Mouse (Mus musculus): ENCODE measurements around the gene Wdsub1. TPM values are rescaled to one million over a fixed set of nuclear protein-coding genes. Genes with fewer than 3 reads are reported as not detected.

Wdsub1 gene
- polyA plus RNA-seq, 1 experiment = 87.3 TPM

DNA sequence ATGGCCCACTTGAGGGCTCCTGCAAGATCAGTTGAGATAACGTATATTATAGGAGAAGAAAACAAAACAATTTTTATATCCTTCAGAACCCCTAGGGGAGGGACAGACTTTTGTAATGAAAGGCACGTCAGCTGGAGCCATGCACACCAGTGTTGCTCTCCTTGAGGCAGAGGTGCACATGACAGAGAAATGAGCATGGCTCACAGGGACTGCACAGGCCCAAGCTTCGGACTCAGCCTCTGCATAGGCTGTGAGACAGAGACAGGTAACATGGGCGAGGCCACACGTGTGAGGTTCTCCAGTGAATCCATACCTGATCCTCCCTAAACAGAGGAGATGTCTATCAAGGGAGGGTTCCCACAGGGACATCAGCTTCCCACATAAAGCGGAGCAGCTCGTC, 52.7 kb downstream of the Wdsub1 start:
- 70% methylated on average over 7 of the region's 7 CpGs for WGBS
- no peak for DNase-seq
- Histone ChIP-seq H3K4me3 (replicated peaks; ENCODE audit: extremely low read depth, low read depth, low read length) (no peak overlapping the region), H3K4me1 (ENCODE audit: control insufficient read depth, insufficient read depth, low read length) (peaks cover 11% of the 10 kb centered on the region; the same call in 1 of the 2 replicates)
- TF ChIP-seq POLR2A (IDR thresholded peaks at IDR 0.05; ENCODE audit: borderline replicate concordance, extremely low read depth, low read depth, low read length) (no peak), CTCF (IDR thresholded peaks at IDR 0.05; ENCODE audit: insufficient read depth, low read length) (no peak)

DNA sequence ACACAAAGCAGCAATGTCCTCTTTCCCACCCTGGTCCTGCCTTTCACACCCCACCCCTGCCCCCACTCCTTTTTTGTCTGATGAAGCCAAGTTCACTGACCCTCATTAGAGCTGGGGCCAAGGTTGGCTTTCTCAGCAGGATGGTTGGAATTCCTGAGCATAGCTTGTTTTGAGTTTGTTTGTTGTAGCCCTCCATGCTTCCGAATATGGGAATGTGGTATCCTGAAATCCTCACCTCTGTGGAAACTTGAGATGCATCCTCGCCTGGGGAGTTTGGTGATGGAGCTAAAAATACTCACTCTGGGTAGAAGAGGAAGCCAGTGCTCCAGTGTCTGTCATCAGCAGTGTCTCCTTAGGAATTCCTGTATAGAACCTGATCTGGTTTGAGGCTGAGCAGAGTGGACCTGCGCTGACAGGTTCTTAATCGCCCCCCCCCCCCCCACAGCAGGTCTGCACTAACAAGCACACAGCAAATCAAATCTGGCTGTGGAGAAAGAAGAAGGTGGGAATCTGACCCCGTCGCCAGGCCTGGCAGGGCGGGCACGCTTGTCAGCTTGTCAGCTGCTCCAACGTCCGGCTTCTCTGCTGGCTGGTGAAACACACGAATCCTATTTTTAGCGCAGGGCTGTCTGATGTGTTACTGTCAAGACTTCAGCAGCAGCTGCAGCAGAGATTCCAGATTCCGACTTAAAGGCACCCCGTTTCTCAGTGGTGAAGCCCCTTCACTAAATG, 53.4 kb downstream of the Wdsub1 start:
- peak; percentile 23 for DNase-seq
- Histone ChIP-seq H3K4me1 (ENCODE audit: control insufficient read depth, insufficient read depth, low read length) (peaks cover 11% of the 10 kb centered on the region; the same call in 1 of the 2 replicates), H3K4me3 (replicated peaks; ENCODE audit: extremely low read depth, low read depth, low read length) (no peak overlapping the region)
- WGBS = 13% methylated on average over 14 of the region's 14 CpGs
- TF ChIP-seq CTCF (IDR thresholded peaks at IDR 0.05; ENCODE audit: insufficient read depth, low read length) = no peak
- TF ChIP-seq POLR2A (IDR thresholded peaks at IDR 0.05; ENCODE audit: borderline replicate concordance, extremely low read depth, low read depth, low read length) = no peak

DNA sequence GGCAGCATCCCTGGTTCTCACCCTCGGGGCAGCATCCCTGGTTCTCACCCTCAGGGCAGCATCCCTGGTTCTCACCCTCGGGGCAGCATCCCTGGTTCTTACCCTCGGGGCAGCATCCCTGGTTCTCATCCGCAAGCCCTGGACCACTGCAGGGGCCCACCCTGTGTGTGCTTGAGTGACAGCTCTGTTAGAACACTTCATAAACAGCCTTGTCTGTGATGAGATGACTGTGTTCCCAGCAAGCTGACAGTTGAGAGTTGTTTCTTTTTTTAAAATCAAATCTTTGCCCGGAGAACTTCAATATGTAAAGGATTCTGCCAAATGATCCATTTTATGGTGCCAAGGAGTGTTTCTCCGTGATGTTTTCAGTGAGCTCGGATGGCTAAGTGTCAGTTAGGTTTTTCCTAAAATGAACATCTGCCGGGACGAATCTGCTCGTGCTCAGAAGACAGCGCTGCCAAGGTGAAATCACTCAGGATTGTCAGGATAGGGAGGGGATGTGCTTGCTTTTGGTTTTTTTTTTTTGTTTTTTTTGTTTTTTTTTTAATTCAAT, 54.2 kb downstream of the Wdsub1 start:
- WGBS = 60% methylated on average over 11 of the region's 11 CpGs

DNA sequence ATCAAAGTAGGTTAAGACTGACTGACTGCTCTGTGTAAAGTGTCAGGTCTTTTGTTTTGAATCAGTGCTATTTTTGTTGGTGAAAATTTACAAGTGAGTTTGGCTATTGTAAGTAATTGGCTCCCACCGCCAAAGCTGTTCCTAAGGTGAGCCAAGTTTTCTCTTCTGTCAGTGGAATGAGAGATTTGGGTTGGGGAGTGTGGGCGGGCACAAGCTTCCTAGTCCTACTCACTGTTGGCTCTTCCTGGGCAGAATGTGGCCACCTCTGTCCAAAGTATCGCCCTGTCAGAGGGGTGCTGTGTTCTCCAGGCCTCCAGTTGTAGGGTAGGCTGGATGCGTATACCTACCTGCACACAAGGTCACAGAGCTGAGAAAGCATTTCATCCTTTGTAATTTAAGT, 57.0 kb downstream of the Wdsub1 start:
- 70% methylated on average over 4 of the region's 4 CpGs for WGBS
- no peak overlapping the region for H3K4me3 ChIP-seq (replicated peaks; ENCODE audit: extremely low read depth, low read depth, low read length)
- TF ChIP-seq CTCF (IDR thresholded peaks at IDR 0.05; ENCODE audit: insufficient read depth, low read length) = no peak
- TF ChIP-seq POLR2A (IDR thresholded peaks at IDR 0.05; ENCODE audit: borderline replicate concordance, extremely low read depth, low read depth, low read length) = no peak
- peaks cover 11% of the 10 kb centered on the region; the same call in 1 of the 2 replicates for H3K4me1 ChIP-seq (ENCODE audit: control insufficient read depth, insufficient read depth, low read length)
- DNase-seq = no peak

More for the DNA sequence above, 54.2 kb downstream of the Wdsub1 start:
- Histone ChIP-seq H3K4me3 (replicated peaks; ENCODE audit: extremely low read depth, low read depth, low read length) (no peak overlapping the region), H3K4me1 (ENCODE audit: control insufficient read depth, insufficient read depth, low read length) (peaks cover 11% of the 10 kb centered on the region; the same call in 1 of the 2 replicates)
- TF ChIP-seq CTCF (IDR thresholded peaks at IDR 0.05; ENCODE audit: insufficient read depth, low read length) (no peak), POLR2A (IDR thresholded peaks at IDR 0.05; ENCODE audit: borderline replicate concordance, extremely low read depth, low read depth, low read length) (no peak)
- no peak for DNase-seq

DNA sequence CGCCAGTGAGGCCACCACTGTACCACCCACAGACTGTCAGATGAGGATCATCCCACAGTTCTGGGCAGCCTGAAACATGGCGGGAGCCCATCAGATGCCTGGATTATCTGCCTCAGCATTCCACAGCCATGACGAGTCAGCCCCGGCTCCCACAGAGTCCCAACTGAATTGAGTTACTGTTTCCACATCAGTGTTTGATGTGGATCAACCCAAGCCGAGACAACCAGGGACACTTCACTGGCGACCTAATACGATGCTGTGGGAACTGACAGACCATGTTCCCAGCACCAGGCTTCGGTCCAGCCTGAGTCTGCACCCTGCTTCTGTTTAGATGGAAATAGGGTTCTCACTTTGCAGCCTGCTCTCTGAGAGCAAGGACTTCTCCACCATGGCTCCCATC, 58.1 kb downstream of the Wdsub1 start:
- Histone ChIP-seq H3K4me1 (ENCODE audit: control insufficient read depth, insufficient read depth, low read length) (peaks cover 7% of the 10 kb centered on the region; the same call in 1 of the 2 replicates), H3K4me3 (replicated peaks; ENCODE audit: extremely low read depth, low read depth, low read length) (no peak overlapping the region)
- 64% methylated on average over 8 of the region's 8 CpGs for WGBS
- no peak for TF ChIP-seq CTCF (IDR thresholded peaks at IDR 0.05; ENCODE audit: insufficient read depth, low read length)
- TF ChIP-seq POLR2A (IDR thresholded peaks at IDR 0.05; ENCODE audit: borderline replicate concordance, extremely low read depth, low read depth, low read length) = peak; percentile 12; the same call in 1 of the 2 replicates
- DNase-seq = no peak

DNA sequence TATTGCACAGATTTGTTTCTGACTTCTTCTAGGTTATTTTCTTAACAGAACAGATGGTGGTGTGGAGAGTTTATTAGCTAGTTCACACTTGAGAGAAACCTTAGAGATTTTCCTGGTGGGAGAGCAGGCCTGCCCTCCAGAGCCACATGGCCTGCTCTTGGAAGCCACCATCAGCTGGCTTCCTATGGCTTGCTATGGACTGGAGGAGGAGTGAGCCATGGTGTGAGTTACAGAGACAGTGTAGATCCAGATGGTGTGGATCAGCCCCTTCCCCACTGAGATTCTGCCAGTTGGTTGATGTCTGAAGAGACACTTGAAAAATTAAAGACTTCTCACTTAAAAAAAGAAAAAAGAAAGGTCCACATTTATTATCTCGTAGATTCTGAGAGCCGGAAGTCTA, 61.3 kb downstream of the Wdsub1 start:
- DNase-seq = no peak
- H3K4me3 ChIP-seq (replicated peaks; ENCODE audit: extremely low read depth, low read depth, low read length) = no peak overlapping the region
- 92% methylated on average over 2 of the region's 2 CpGs for WGBS

DNA sequence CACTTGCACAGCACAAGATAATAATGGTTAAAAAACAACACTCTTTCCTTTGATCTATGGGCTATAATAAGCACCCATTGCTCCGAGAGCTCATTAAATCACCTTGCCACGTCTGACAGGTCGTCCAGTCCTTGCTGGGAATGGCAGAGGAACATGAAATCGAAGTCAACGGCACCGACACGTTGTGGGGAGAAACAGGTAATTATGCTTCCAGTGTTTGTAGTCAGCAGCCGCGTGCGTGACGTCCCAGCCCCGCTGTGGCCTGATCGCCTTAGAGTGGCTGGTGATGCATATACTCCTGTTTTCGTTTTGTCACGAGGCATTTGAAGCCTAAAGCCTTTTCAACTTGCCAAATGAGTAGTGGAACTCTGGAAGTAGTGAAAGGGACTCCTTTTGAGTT, 62.3 kb downstream of the Wdsub1 start:
- WGBS = 91% methylated on average over 15 of the region's 15 CpGs
- no peak for DNase-seq
- Histone ChIP-seq H3K4me1 (ENCODE audit: control insufficient read depth, insufficient read depth, low read length) (no peaks in the 10 kb centered on the region), H3K4me3 (replicated peaks; ENCODE audit: extremely low read depth, low read depth, low read length) (no peak overlapping the region)
- TF ChIP-seq POLR2A (IDR thresholded peaks at IDR 0.05; ENCODE audit: borderline replicate concordance, extremely low read depth, low read depth, low read length) = no peak
- no peak for TF ChIP-seq CTCF (IDR thresholded peaks at IDR 0.05; ENCODE audit: insufficient read depth, low read length)

More for the DNA sequence above, 61.3 kb downstream of the Wdsub1 start:
- H3K4me1 ChIP-seq (ENCODE audit: control insufficient read depth, insufficient read depth, low read length) = no peaks in the 10 kb centered on the region
- TF ChIP-seq POLR2A (IDR thresholded peaks at IDR 0.05; ENCODE audit: borderline replicate concordance, extremely low read depth, low read depth, low read length) (no peak), CTCF (IDR thresholded peaks at IDR 0.05; ENCODE audit: insufficient read depth, low read length) (no peak)

DNA sequence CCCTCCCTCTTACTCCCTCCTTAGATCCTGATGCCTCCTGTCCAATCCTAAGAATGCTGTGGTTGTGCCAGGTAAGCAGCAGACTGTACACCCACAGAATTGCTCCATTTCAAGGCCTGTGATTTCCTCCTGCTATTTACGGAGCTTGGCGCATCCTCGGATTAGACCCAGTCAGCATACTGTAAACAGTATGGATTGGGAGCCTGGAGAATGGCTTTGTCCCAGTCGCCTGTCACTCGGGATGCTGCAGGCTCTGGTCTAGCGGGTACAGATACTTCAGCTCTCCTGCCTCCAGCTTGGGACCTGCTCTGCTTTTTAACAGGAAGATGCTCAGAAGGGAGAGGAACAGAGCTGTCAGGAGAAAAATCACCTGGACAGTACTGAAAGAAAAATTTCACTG, 63.0 kb downstream of the Wdsub1 start:
- peaks cover 3% of the 10 kb centered on the region; the same call in 1 of the 2 replicates for H3K4me1 ChIP-seq (ENCODE audit: control insufficient read depth, insufficient read depth, low read length)
- H3K4me3 ChIP-seq (replicated peaks; ENCODE audit: extremely low read depth, low read depth, low read length) = no peak overlapping the region
- 84% methylated on average over 6 of the region's 6 CpGs for WGBS
- DNase-seq = no peak
- TF ChIP-seq POLR2A (IDR thresholded peaks at IDR 0.05; ENCODE audit: borderline replicate concordance, extremely low read depth, low read depth, low read length) (no peak), CTCF (IDR thresholded peaks at IDR 0.05; ENCODE audit: insufficient read depth, low read length) (no peak)

DNA sequence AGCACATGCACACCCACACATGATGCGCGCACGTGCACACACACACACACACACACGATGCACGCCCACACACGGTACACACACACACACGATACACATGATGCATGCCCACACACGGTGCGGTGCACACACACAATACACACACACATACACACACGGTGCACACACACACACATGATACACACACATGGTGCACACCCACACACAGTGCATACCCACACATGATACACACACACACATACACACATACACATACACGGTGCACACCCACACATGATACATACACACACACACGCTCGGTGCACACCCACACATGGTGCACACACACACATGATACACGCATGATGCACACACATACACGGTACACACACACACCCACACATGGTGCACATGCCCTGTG, 63.7 kb downstream of the Wdsub1 start:
- Histone ChIP-seq H3K4me1 (ENCODE audit: control insufficient read depth, insufficient read depth, low read length) (peaks cover 3% of the 10 kb centered on the region; the same call in 1 of the 2 replicates), H3K4me3 (replicated peaks; ENCODE audit: extremely low read depth, low read depth, low read length) (no peak overlapping the region)
- TF ChIP-seq CTCF (IDR thresholded peaks at IDR 0.05; ENCODE audit: insufficient read depth, low read length) = no peak
- TF ChIP-seq POLR2A (IDR thresholded peaks at IDR 0.05; ENCODE audit: borderline replicate concordance, extremely low read depth, low read depth, low read length) = no peak
- WGBS = 95% methylated on average over 15 of the region's 15 CpGs
- DNase-seq = no peak

DNA sequence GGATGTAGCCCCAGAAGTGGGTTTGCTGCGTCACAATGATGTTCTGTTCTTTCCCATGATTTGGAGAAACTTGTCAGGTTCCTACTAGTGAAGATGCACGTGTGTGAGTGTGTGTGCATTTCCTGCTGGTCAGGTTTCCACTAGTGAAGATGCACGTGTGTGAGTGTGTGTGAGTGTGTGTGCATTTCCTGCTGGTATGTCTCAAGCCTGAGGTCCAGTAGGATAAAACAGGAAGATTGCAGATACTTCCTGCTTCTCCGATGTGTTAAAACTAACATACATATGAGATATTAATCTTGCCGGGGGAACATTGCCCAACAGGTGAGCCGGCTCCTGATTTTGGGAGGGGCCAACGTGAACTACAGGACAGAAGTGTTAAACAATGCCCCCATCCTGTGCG, 67.4 kb downstream of the Wdsub1 start:
- no peak for TF ChIP-seq POLR2A (IDR thresholded peaks at IDR 0.05; ENCODE audit: borderline replicate concordance, extremely low read depth, low read depth, low read length)
- TF ChIP-seq CTCF (IDR thresholded peaks at IDR 0.05; ENCODE audit: insufficient read depth, low read length) = no peak

More for the DNA sequence above, 67.4 kb downstream of the Wdsub1 start:
- peaks cover 13% of the 10 kb centered on the region for H3K4me1 ChIP-seq (ENCODE audit: control insufficient read depth, insufficient read depth, low read length)
- no peak for DNase-seq
- 59% methylated on average over 8 of the region's 8 CpGs for WGBS
- no peak overlapping the region for H3K4me3 ChIP-seq (replicated peaks; ENCODE audit: extremely low read depth, low read depth, low read length)
